Mouse (Mus musculus): ENCODE results near the gene Lgals3bp.

DNA sequence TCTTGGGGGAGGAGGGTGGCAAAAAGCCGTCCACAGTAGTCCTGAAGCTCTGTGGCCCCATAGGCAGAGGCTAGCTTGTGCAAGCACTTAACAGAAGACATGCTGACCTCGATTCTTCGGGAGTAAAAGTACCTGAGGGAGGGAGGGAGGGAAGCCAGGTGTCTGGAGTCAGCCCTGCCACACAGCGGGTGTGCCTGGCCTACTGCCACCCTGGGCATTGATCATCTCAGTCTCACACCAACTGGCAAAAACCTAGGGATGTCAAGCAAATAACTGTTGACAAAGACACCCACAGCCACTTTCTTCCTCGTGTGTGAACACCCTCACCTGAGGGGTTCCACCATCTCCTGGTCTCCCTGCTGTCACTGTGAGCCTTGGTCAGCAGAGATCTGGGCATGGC lies 7.9 kb downstream of the Lgals3bp start:
- TF ChIP-seq CTCF (IDR thresholded peaks at IDR 0.05; ENCODE audit: borderline replicate concordance, control insufficient read depth, extremely low read depth, insufficient read depth, low read length, poor library complexity): no peak
- no peak for TF ChIP-seq POLR2A (IDR thresholded peaks at IDR 0.05; ENCODE audit: control insufficient read depth, extremely low read depth, insufficient read depth, low read length, poor library complexity)
